Mouse (Mus musculus): ENCODE measurements around the gene Smug1.
A peak's percentile ranks its signal among the peaks of the same experiment; 100 is the strongest.

GRCm38 (mm10) chr15:103146627-103147421 is 20.1 kb downstream of the Smug1 start:
- TF ChIP-seq ZNF384 (IDR thresholded peaks at IDR 0.05; ENCODE audit: low read depth, low read length) (no peak), HCFC1 (IDR thresholded peaks at IDR 0.05; ENCODE audit: borderline replicate concordance, insufficient read depth, low read length) (no peak), ZC3H11A (IDR thresholded peaks at IDR 0.05; ENCODE audit: borderline replicate concordance, low read depth, low read length) (no peak), CHD2 (IDR thresholded peaks at IDR 0.05; ENCODE audit: low read depth, low read length) (no peak), MAFK (IDR thresholded peaks at IDR 0.05; ENCODE audit: insufficient read depth, low read depth, low read length) (0 out of 2 replicates have a peak, but pooled peaks have one; percentile 37)

All from ES-E14 (cell line).